Mouse (Mus musculus): ENCODE data around the gene Gm28557.
"Not testable (repeated sequence)": the region's sequence is repeated elsewhere in the genome, so short reads cannot be mapped to it uniquely, and the experiment has no call there.

The Gm28557 gene

GRCm38 (mm10) chr13:67108194-67108820, at the start of gene Gm28557:
TSS of gene Gm28557 (minus strand) at chr13:67108604.
- peak; percentile 94 for DNase-seq (ENCODE audit: low spot score)

GRCm38 (mm10) chr13:67128038-67128721, 19.8 kb upstream of the Gm28557 start:
- peak; percentile 86 for DNase-seq (ENCODE audit: low spot score)

DNA sequence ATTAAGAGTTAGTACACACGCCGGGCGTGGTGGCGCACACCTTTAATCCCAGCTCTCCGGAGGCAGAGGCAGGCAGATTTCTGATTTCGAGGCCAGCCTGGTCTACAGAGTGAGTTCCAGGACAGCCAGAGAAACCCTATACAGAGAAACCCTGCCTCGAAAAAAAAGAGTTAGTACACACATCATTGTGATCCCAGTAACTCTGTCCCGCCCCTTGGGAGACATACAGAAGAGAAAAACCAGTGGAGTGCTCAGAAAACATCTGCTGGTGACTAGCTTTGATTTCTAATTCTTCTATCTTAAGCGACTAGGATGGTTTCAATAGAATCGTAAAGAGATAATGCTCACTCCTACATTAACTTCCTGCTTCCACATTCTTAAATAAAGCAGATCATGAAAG, 19.1 kb upstream of the Gm28557 start:
- not testable (repeated sequence) for DNase-seq (ENCODE audit: low spot score)

DNA sequence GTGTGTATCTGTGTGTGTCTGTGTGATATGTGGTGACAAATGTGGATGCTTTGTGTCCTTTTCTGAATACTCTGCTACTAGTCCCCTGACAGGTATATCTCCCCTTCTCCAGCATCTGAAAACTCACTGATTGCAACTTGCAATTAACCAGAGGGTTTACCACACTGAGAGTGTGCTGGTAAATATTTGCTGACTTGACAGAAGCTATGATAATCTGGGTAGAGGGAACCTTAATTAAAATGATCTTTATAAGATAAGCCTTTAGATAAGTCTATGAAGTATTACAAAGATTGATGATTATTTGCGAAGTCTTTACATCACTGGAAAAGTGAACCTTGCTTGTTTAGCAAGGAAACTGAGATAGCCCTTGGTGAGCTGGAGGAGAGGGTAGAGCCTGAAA, 16.1 kb upstream of the Gm28557 start:
- DNase-seq (ENCODE audit: low spot score): no peak

DNA sequence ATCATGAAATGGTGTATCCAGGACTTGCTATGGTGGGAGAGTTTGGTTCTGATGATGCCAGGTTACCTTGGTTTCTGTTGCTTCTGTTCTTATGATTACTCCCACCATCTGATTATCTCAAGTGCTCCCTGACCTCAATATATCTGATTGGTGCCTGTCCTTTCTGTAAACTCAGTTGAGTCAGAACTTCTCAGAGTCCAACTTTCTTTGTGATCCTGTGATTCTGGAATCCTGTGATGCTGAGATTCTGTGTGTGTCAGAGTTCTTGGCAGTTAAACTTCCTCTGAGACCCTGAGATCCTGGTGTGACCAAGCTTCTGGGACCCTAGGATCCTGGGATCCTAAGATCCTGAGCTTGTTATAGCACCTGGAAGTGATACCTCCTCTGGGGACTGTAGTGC, 13.0 kb upstream of the Gm28557 start, which contains the start of gene Zfp759:
Zfp759 (plus strand) TSS at position 301 of the 400 bp plus-strand sequence.
- not testable (repeated sequence) for DNase-seq (ENCODE audit: low spot score)

- not testable (repeated sequence) for DNase-seq (ENCODE audit: low spot score)
Observed at GRCm38 (mm10) chr13:67116163-67116562, 7.8 kb upstream of the Gm28557 start, which contains the start of gene Rslcan18. TSS of gene Rslcan18 (minus strand) at chr13:67116263.

- no peak for DNase-seq (ENCODE audit: low spot score)
Observed at GRCm38 (mm10) chr13:67113287-67113686, 4.9 kb upstream of the Gm28557 start.

DNA sequence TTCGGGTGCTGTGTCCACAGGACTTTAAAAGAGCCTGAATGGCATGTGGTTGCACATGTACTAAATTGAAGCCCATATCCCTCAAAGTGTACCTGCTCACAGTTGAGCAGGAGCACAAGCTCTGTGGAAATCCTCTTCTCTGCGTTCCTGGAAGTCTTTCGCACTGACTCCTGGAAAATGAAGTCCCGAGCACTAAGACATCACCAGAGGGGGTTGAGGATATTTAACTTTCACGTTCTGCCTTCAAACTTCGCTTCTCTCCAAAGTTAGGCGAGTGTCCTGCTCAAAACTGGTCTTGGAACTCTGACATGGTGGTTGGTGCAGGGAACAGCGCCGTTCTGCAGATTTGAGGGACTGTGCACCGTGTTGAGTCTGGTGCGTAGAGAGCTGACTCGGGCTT, 3.7 kb upstream of the Gm28557 start:
- no peak for DNase-seq (ENCODE audit: low spot score)

DNA sequence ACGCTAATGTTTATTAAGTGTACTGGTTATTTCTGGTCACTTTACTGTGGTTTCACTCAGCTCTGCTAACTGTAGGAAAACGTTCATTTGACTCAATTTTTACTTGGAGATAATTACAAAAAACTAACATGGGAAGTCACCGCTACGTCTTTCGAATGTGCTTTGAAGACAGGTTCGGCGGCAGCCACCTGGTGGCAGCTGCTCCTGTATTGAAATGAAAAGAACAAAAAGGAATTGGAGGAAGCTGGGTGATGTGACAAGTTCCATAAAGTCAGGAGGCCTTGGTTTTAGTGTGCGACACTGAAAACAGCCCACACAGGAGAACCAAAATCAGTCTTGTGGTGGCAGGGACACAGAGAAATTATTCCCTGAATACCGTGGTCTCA, 410 bp upstream of the Gm28557 start:
- DNase-seq (ENCODE audit: low spot score): no peak

GRCm38 (mm10) chr13:67107681-67108080, 723 bp downstream of the Gm28557 start:
- no peak for DNase-seq (ENCODE audit: low spot score)

DNA sequence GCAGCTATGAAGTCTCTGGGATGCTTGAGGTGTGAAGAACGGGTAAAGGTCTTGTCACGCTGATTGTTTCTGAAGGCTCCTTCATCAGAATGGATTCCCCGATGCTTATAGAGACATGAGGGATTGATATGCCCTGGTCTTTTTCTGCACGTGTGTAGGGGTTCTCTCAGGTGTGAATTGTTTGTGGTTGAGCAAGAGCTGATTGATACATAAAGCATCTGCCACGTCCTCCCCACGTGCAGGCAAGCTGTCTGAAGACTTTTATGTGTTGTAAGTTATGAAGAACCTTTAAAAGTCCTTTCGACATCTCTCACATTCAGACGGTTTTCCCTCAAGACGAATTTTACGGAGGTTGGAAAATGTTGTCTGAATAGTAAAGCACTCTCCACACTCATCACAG, 10.5 kb downstream of the Gm28557 start, which contains the start of gene Zfp708:
Zfp708 (minus strand) TSS at position 101 of the 400 bp plus-strand sequence.
- DNase-seq (ENCODE audit: low spot score): no peak

- DNase-seq (ENCODE audit: low spot score): no peak
Observed at GRCm38 (mm10) chr13:67090154-67090553, 18.2 kb downstream of the Gm28557 start.

GRCm38 (mm10) chr13:67081946-67082345, 26.5 kb downstream of the Gm28557 start:
- no peak for DNase-seq (ENCODE audit: low spot score)

DNA sequence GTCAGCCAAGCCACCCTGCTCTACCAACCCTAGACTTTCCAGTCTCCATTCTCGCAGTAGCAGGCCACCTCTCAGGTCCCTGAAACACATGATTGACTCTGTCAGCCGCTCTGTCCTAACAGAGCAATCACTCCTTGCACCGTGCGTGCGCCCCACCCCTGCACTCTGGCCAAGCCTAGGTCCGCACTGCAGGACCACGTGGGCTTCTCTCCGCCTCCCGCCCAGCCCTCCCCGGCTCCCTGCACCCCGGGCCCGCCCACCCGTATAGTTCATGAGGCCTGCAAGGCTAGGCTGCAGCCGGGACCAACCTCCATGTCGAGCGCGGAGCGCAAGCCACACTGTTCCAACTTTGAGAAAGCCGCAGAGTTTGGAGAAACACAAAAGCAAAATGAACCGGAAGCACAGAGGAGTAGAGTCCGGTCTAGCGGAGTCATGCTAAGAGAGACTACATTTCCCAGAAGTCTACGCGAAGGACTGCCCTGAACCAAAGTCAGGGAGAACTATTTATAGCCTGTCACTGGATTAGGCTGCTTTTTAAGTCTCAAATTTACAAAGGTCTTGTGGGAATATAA, 27.2 kb downstream of the Gm28557 start:
- peak; percentile 54 for DNase-seq (ENCODE audit: low spot score)

DNA sequence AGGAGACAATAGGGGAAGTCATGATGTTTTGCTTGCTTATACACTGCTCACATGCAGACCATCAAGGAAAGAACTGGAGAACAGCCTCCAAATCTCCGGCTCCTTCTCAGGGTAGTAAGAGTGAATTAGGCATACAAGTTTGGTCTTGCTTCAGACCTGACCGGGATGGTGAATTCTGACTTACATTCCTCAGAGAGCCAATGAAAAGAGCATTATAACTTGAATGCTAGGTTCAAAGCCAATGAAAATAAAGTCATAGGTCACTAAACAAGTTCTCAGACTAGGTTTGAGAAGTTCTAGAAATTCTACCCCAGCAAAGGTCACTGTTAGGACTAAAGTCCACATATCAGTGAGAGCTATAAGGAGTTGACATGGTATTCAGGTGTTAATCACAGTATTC, 31.2 kb downstream of the Gm28557 start:
- DNase-seq (ENCODE audit: low spot score): no peak

- DNase-seq (ENCODE audit: low spot score): no peak
Observed at GRCm38 (mm10) chr13:67072786-67073185, 35.6 kb downstream of the Gm28557 start.

GRCm38 (mm10) chr13:67065386-67065785, 43.0 kb downstream of the Gm28557 start:
- DNase-seq (ENCODE audit: low spot score): no peak

DNA sequence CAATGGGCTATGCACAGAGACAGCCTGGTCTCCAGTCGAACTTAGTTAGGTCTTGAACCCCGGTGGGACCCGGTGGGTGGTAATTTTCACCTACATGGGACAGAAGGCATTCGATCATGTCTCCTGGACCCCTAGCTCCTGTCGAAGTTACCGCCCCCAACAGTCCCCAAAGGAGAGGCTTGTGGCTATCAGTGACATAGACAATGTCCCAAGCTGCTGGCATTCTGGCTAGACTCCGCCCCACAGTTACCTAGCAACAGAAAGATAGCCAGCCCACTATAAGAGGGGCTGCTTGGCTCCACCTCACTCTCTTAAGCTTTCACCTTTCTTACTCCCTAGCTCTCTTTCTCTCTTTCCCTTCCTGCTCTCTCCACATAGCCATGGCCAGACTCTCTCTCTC, 46.0 kb downstream of the Gm28557 start:
- no peak for DNase-seq (ENCODE audit: low spot score)

DNA sequence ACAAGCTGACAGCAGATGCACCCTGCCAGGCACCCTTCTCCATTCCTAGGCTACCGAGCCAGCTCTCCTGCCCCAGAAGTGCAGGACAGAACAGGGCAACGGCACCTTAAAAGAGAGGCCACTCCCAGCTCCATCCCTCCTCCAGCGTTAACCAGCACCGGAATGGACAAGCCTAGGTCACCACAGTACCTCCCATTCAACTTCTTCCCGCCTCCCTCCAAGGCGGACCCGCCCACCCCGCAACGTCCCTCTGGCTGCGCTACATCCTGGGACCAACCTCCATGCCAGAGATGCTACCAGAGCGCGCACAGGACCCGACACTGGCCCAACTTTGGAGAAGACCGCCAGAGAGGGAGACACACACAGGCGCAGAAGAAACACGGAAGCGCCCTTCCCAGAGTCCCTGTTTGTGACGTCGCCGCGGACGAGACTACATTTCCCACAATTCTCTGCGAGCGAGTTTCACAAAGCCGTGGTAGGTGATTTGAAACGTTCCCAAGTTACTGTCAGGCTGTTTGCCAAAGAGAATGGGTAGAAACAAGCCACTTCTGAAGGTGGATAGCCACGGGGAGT, 47.5 kb downstream of the Gm28557 start, which contains the start of gene Zfp712:
Zfp712 (minus strand) TSS at position 385 of the 573 bp plus-strand sequence.
- DNase-seq (ENCODE audit: low spot score): peak; percentile 91

GRCm38 (mm10) chr13:67060161-67060785, 48.1 kb downstream of the Gm28557 start:
- no peak for DNase-seq (ENCODE audit: low spot score)
